Mouse (Mus musculus) kidney, postnatal 14 days (tissue): ENCODE data around the gene Ski.
A peak's percentile ranks its signal among the peaks of the same experiment; 100 is the strongest.

Source experiments
- DNase-seq: peaks from one replicate; pipeline ENCODE4 v3.0.0; 2022; ENCODE audit warnings: mixed read lengths

Gene Ski

DNA sequence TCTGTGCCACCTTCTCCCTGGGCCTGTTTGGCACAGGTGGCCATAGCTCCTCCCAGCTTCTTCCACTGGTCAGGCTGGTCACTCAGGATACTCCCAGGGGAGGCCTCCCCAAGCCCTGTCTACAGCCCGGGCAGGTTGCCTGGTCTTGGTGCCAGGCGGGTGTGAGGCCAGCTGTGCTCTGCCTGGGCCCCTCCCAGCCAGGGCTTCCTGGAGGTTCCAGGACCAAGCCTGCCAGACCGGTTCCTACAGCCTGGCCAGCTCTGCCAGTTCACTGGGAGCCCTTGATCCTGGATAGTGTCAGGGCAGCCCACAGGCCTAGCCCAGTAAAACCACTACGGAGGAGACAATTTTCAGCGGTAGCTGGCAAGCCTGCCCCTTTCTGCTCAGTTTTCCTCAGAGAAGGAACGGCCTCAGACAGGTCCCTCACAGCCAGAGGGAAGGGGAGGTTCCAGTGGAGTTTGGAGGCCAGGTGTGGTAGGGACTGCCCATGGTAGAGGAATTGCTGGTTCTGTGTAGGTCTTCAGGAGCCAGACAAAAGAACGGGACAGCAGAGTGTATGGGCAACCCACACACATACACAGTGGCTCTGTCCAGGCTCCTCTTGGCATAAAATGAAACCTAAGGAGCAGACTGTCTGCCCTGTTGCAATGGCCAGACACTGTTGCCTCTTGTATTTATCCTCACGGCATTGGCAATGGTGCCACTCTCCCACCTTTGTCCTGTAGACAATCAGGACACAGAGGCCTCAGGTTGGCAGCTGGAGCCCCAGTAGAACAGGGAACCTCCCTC, 73.3 kb downstream of the Ski start:
- DNase-seq, result peak; percentile 92

- DNase-seq, result no peak
Measured at GRCm38 (mm10) chr4:155148453-155148852, 73.9 kb downstream of the Ski start.

DNA sequence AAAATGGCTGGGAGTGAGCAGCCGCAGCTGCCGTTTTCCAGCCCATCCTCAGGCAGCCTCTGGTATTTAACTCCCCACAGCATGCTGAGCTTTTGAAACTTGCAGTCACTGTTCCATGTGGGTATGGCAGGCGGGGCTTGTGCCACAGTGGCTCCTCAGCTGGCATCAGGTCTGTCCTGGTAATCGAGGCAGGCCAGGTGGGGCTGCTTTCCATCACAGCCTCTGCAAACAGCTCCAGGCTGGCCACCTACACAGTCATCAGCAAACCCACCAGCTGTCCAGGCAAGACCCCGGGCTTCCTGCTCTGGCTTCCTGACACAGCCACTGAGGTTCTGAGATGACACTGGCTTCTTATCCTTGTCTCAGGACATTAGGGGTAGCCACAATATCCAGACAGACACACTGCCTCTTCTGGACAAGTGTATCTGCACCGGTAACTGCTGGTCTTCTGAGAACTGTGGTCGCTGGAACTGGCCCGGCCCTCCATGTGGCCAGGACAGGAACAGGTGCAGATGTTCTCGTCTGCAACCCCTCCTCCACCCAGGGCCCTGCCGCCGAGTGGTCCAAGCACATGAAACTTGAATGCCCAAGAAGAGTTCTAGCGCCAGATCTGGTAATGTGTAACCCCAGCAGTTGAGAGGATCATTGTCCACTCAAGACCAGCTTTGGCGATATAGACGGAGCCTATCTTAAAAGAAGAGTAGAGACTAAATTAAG, 76.1 kb downstream of the Ski start:
- no peak for DNase-seq

DNA sequence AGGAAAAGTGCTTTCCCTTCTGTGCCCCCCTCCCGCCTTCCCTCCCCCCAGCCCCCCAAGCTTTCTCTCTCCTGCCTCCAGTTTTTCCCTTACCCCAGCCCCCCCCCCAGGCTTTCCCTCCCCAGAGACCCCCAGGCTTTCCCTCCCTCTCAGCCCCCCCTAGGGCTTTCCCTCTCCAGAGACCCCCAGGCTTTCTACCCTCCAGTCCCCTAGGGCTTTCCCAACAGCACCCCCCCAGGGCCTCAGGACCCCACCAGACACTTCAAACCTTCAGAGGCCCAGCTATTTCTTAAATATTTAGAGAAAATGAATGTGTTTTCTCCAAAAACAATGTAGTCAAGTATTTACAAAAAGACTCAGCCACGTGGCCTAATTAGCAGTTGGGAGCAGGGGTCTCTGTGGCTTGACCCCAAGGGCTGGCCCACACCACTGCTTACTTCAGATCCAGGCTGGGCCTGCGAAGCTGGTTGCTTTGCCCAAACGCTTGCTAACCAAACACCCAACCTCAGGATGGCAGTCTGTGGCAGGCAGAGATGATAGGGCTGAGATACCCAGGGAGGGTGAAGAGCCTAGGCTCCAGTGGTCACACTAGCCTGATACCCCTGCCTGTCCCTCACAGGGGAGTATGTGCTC, 77.7 kb downstream of the Ski start:
- no peak for DNase-seq

DNA sequence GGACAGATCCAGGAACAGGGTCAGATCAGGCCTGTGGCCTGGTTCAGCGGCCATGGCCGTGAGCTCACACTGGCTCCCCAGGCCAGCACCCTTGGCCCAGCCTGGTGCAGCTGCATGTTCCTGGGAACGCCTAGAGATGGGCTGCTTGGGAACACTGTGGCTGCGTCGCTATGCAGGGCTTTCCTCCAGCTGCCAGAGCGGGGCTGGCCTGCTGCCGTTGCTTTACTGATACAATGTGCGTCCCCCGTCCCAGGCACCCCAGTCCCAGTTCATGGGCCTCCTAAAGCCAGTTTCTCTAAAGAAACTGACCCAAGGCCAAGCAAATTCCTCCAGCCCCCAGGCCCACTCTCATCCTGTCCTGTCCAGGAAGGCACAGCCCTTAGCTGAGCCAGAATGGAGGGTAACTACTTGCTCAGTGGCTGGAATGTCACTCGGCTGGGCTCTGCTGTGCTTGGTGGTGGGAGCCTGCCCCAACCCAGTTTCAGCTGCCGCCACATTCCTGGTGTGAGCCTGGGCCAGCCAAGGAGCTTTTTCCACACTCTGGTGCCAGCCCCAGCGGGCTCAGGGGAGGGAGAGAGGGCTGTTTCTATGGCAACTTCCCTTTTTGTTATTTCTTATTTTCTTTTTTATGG, 78.4 kb downstream of the Ski start:
- DNase-seq, result peak; percentile 80

DNA sequence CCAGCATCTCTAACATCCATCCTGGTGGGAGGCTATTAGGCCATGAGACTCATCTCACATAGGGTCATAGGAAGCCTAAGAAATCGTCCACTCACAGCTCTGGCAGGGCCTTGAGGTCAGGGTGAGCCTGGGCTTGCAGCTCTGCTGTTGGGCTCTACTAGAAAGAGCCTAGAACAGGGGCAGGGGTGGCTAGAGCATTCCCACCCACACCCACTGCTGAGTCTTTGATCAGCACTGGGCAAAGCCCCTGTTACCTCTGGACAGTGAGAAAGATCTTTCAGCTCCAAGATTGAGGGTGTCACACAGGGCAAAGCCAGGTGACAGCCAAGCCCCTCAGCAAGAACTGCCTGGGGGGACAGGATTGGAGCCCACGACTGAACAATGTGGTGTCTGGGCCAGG, 79.0 kb downstream of the Ski start:
- DNase-seq, result no peak

DNA sequence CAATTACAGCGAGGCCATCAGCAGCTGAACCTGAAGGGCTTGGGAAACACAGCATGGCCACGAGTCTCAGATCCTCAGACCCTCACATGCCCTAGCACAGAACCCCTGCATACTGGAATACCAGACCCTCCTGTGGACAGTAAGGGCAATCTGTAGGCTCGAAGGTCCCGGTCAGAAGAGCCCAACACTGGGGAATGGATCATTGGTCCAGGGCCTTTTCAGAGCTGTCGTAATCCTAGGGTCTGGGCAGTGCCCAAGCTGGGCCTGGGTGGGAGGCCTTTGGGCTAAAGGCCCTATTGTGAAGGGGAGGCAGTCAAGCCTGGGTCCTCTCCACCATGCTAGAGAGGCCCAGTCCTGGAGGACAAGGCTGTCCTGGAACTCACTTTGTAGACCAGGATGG, 79.6 kb downstream of the Ski start:
- DNase-seq, result no peak

GRCm38 (mm10) chr4:155140795-155141265, 81.6 kb downstream of the Ski start:
- peak; percentile 76 for DNase-seq

DNA sequence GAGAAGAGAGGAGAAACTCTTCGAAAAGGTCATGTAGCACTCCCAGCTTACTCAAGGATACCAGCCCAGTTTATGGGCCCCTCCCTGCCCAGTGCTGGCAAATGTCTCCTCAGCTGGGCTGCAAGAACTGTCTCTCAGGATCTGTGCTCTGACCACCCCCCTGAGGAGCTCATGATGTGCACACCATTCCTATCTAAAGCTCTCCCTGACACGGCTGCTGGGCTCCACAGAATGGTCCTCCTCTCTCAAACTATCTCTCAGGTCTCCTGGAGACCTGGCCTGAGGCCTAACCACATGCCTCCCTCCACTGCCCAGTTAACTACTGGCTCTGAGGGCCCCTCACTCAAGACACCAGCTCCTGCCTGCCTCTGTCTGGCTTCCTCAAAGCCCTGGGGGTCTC, 82.2 kb downstream of the Ski start:
- DNase-seq, result no peak

- DNase-seq, result no peak
Measured at GRCm38 (mm10) chr4:155139281-155140045, 82.9 kb downstream of the Ski start.

GRCm38 (mm10) chr4:155138451-155138850, 83.9 kb downstream of the Ski start:
- no peak for DNase-seq

DNA sequence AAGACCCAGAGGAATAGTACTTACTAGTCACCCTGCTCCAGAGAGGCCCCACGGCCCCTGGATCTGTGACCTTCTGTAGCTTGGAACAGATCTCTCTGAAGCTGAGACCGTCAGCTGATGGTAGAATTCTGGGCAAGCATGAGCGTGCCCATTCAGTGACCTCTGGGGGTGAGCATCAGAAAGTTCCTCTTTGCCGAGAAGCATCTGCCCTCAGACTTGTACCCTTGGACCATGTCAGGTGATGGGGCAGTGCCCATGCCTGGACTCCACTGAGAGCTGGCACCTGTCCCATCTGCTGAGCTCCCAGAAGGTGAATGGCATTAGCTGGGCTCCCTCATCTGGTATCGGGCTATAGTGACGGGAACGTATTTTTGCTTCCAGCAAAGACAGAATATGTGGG, 84.5 kb downstream of the Ski start:
- peak; percentile 91 for DNase-seq

DNA sequence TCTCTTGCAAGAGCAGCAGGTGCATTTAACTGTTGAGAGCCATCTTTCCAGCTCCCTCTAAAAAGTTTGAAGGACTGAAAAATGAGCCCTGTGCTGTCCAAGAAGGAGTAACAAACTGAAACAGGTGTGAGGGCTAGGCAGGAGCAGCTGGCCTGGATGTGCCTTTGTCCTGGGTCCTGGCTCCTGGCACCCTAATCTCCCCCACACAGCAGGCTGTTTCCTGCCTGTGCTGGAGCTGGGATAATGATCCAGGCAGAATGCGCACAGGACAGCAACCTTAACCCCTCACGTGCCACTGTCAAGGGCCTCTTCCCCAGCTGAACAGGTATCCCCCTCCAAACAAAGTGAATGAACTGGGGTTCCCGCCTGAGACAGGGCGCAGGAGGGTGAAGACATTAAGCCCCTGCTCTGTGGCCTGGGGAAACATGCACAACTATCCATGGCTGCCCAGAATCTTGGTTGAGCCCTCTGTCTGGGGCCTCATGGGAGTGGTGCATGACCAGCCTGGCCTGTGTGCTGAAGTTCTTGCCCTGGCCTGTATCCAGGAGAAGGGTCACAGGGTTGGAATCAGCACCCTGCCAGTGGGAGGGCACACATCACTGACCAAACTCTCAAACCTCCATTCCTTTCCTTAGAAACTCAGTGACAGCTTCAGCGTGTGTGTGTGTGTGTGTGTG, 86.3 kb downstream of the Ski start:
- DNase-seq, result peak; percentile 88

- DNase-seq, result no peak
Measured at GRCm38 (mm10) chr4:155134686-155135172, 87.7 kb downstream of the Ski start.

DNA sequence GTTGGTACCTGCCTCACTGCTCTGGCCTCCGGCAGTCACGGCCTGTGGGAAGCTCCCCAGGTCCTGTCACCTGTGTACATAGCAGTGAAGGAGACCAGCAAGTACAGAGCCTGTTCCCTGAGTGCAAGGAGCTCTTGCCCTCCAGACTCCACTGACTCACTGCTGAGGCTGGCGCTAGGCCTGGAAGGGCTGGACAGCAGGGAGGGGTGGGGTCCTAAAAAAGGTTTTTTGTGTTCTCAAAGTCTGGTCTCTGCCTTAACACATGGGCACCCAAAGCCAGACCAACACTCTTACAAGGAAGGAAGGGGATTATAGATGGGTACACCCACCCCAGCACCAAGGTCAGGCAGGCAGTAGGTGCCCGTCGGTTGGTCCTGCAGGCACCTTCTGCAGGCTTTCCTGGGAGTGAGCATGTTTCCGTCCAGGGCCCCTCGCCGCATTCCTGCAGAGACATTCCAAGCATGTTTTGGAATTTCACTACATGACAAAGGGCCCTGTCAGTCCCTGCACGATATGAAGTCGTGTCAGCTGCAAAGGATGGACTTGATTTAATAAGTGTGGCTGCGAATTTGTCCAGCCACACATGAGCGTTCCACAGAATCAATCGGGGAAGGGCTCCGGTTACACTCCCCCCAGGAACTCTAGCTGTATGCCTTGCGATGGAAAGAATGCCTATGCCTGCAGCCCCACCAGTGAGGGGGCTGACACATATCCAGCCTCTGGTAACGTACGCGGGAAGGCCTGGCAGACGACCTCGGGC, 88.6 kb downstream of the Ski start:
- DNase-seq, result peak; percentile 63

DNA sequence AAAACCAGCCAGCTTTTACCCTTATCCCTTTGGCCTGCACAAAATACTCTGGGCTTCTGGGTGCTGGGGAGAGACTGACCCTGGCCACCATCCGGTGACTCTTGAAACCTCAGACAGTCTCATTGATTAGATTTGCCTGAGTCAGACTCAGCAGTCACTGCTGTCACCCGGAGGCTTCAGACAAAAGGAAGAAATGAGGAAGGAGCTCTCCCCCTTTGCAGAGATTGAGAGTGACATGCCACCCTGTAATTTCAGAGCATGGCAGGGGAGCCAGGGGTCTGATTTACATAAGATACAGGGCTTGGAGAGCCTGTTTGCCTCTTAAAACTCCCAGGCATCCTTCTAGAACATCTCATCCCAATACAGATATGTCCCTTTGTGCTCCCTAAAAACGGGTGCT, 89.2 kb downstream of the Ski start:
- DNase-seq, result no peak

- DNase-seq, result no peak
Measured at GRCm38 (mm10) chr4:155130616-155131015, 91.8 kb downstream of the Ski start.

DNA sequence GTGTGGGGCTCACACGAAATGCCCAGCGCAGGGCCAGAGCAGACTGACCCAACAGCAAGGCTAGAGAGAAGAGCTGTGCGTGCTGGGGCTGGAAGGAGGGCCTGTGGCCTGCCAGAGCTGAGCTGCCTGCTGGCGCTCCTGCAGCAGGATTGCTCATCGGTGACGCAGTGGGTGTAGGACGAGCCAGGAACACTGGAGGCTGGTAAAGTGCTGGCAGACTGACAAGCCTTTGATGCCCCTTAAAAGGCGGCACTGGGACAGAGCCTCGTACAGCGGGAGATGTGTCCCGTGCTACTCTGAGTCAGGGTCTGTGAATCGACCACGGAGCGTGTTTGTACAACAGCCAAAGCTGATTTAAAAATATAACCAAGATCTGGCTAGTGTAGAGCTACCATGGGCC, 92.4 kb downstream of the Ski start:
- peak; percentile 48 for DNase-seq

DNA sequence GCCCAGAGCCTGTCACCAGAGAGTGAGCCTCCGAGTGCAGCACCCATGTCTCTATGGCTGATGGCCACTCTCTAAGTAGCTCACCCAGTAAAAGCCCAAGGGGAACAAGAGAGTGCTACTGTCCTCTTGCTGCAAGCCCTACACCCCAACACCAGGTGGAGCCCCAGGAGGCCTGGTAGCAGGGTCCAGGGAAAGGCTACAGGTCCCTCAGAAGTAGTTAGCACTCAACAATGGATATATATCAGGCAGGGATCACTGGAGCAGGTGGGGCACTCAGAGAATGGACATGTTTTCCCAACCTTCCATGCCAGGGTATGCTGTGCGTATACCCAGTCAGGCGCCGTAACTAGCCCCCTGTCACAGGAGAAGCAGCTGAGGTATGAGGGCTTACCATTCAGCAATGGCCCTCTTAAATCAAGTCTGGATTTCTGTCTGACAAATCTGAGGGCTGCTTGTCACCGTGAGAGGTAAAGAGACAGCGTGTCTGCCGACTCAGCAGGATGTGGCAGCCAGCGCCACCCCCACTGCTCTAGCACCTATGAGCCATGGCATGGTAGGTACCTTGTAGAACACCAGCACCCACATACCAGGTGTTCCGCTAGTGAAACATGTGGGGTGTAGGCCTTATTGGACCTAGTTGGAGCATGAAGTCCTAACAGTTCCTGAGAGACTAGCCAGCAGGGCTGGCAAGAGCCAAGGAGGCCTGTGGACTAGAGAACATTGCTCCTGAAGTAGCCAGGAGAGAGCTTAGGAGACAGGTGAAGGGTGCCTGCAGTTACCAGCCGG, 93.1 kb downstream of the Ski start:
- peak; percentile 50 for DNase-seq

GRCm38 (mm10) chr4:155128411-155128810, 94.0 kb downstream of the Ski start:
- no peak for DNase-seq
